Mouse (Mus musculus) testis, adult 2 months (tissue): ENCODE measurements around the gene AU015836.
"Not testable (repeated sequence)": the region's sequence is repeated elsewhere in the genome, so short reads cannot be mapped to it uniquely, and the experiment has no call there.

Experiments
- CTCF ChIP-seq: fragments of 200-500 bp; IDR thresholded peaks from 2 replicates; pipeline ENCODE4 v1.5.1; 2012; ENCODE audit warnings: low read depth, mild to moderate bottlenecking, inconsistent platforms, low read length, moderate library complexity; ENCODE audit not compliant: control insufficient read depth, insufficient read depth, insufficient replicate concordance
- POLR2A ChIP-seq: fragments of 200-500 bp; IDR thresholded peaks from 2 replicates; pipeline ENCODE4 v1.6.1; 2012; ENCODE audit warnings: low read depth, mild to moderate bottlenecking, inconsistent platforms, low read length, moderate library complexity; ENCODE audit not compliant: control insufficient read depth

DNA sequence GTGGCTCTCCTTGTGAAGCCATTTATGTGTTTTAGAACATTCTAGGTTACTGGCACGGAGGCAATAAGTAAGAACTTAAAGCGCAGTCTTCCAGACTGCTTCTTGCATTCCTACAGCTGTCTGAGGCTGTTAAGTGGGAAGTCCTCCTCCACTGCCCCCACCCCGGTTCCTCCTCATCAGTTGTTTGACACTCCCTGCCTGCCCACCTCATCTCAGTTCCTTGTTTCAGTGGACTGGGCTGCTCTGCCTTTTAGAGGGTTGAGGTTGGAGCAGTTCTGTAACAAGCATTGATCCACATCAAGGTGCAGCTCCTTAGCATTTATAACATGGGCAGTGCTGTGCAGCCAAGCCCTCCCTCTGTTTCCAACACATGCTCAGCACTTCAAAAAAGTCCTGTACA is 16.6 kb downstream of the AU015836 start:
- not testable (repeated sequence) for TF ChIP-seq CTCF, POLR2A
